Mouse (Mus musculus) G1E (cell line): ENCODE results near the gene Card10. TPM values are rescaled to one million over a fixed set of nuclear protein-coding genes. Genes with fewer than 3 reads are reported as not detected.

Source experiments
- ATAC-seq: 2 replicates; pipeline ENCODE4 v1.8.0; 2016; ENCODE audit warnings: mild to moderate bottlenecking; ENCODE audit not compliant: insufficient number of reproducible peaks, poor library complexity, low FRiP score, severe bottlenecking; ENCODE audit errors: extremely low read depth
- DNase-seq: peaks from one replicate; pipeline ENCODE4 v3.0.0; 2012; ENCODE audit warnings: low spot score
- H3K27me3 ChIP-seq: 2 replicates; pipeline ENCODE4 v1.6.1; 2012; ENCODE audit warnings: mild to moderate bottlenecking, low read length, inconsistent platforms; ENCODE audit not compliant: insufficient read depth
- H3K36me3 ChIP-seq: replicated peaks from 2 replicates; pipeline ENCODE3; 2012; ENCODE audit warnings: mild to moderate bottlenecking, inconsistent platforms
- H3K4me1 ChIP-seq: 2 replicates; pipeline ENCODE4 v1.6.1; 2012; ENCODE audit warnings: low read depth, low read length, inconsistent platforms, mixed read lengths; ENCODE audit not compliant: insufficient read depth
- H3K4me3 ChIP-seq: 2 replicates; pipeline ENCODE4 v1.5.1; 2012; ENCODE audit warnings: low read depth, mild to moderate bottlenecking, inconsistent platforms, low read length, moderate library complexity, mixed read lengths
- H3K9me3 ChIP-seq: replicated peaks from 2 replicates; pipeline ENCODE4 v1.6.1; 2012; ENCODE audit warnings: inconsistent platforms
- CTCF ChIP-seq: IDR thresholded peaks from 2 replicates; pipeline ENCODE4 v1.5.1; 2012; ENCODE audit warnings: low read depth, low read length, inconsistent platforms, mixed read lengths
- GATA1 ChIP-seq: IDR thresholded peaks from 2 replicates; pipeline ENCODE4 v1.6.1; 2012; ENCODE audit warnings: borderline replicate concordance, low read length, inconsistent platforms, mixed read lengths
- GATA2 ChIP-seq: IDR thresholded peaks from 2 replicates; pipeline ENCODE4 v1.6.1; 2012; ENCODE audit warnings: low read depth, low read length, inconsistent platforms, borderline replicate concordance
- POLR2AphosphoS5 ChIP-seq: IDR thresholded peaks from 2 replicates; pipeline ENCODE4 v1.6.1; 2012; ENCODE audit warnings: low read depth, low read length, inconsistent platforms; ENCODE audit not compliant: insufficient replicate concordance
- TAL1 ChIP-seq: conservative IDR thresholded peaks from 2 replicates; pipeline ENCODE4 v1.6.1; 2012; ENCODE audit warnings: low read depth, low read length, inconsistent platforms, mixed read lengths
- polyA plus RNA-seq: library from polyadenylated mRNA; stranded (reverse); fragments of >175 nt; gene quantifications from 2 replicates; pipeline ENCODE4 v1.2.3, GENCODE M21; 2012
- total RNA-seq, 2 experiments: library from RNA; stranded (forward) in 1 of 2; stranded (reverse) in 1 of 2; fragments of 200-1000 nt in 1 of 2; fragments of >200 nt in 1 of 2; fragmentation: Nextera tagmentation in 1 of 2; gene quantifications; 2 replicates each; pipeline ENCODE4 v1.2.3; 2014 to 2017

Gene Card10
- total and polyA plus RNA-seq, 3 experiments: not detected

DNA sequence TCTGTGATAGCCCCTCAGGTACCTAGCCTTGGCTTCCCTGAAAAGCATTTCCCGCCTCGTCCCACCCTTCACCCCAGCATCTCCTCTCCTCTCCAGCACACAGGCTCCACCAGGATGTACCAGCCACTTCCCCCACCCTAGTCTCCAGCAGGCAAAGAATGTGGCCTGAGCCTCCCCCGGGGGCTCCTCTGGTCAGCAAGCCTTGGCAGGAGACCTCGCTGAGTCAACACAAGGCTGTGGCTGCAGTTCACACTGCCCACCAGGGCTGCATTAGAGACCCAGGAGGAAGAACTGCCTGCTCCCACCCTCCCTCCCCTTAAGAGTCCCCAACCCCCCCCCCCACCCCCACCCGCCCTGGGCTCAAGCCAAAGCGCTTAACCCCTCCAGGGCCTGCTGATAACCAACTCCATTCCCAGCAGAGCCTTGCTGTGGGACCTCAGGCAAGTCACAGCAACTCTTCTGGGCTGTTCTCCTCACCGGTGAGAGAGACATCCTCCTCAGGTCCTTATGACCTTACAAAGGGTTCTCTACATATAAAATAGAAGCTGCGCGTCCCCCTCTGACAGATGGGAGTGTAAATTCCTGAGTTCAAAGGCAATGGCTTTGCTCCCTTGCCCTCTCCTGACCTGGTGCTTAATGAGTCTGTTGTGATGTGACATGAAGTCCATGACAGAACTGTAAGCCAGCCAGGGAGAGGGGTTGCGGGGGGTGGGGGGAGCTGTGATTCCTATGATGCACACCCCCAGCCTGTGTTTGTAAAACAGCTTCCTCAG, 31.6 kb upstream of the Card10 start:
- no peak for TF ChIP-seq CTCF
- no peak for TF ChIP-seq GATA2
- no peak for TF ChIP-seq GATA1
- no peak for TF ChIP-seq TAL1
- Histone ChIP-seq H3K27me3 (peaks cover 24% of the 10 kb centered on the region; the same call in 1 of the 2 replicates), H3K9me3 (no peaks in the 10 kb centered on the region), H3K36me3 (no peaks in the 10 kb centered on the region), H3K4me1 (no peaks in the 10 kb centered on the region; the same call in 1 of the 2 replicates), H3K4me3 (no peak overlapping the region)
- ATAC-seq (no peak), DNase-seq (no peak)

DNA sequence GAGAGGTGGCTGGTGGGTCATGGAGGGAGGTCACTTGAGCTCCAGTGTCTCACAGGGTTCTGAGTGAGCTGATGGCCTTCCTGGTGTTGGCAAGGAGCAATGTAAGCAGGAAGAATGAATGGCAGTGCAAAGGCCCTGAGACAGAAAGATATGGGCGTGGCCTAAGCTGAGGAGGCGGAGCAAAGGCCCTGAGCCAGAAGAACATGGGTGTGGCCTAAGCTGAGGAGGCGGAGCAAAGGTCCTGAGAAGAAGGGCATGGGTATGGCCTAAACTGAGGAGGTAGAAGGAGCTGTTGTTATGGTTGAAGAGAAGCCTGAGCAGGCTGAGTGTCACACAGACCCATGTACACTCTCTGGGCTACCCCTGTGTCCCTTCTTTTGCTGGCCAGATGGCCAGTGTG, 30.7 kb upstream of the Card10 start:
- DNase-seq (no peak), ATAC-seq (no peak)
- Histone ChIP-seq H3K4me3 (no peak overlapping the region), H3K9me3 (no peaks in the 10 kb centered on the region), H3K4me1 (no peaks in the 10 kb centered on the region; the same call in 1 of the 2 replicates), H3K27me3 (peaks cover 22% of the 10 kb centered on the region), H3K36me3 (no peaks in the 10 kb centered on the region)
- TF ChIP-seq POLR2AphosphoS5: no peak
- no peak for TF ChIP-seq GATA1
- TF ChIP-seq GATA2: no peak
- TF ChIP-seq CTCF: no peak
- no peak for TF ChIP-seq TAL1

DNA sequence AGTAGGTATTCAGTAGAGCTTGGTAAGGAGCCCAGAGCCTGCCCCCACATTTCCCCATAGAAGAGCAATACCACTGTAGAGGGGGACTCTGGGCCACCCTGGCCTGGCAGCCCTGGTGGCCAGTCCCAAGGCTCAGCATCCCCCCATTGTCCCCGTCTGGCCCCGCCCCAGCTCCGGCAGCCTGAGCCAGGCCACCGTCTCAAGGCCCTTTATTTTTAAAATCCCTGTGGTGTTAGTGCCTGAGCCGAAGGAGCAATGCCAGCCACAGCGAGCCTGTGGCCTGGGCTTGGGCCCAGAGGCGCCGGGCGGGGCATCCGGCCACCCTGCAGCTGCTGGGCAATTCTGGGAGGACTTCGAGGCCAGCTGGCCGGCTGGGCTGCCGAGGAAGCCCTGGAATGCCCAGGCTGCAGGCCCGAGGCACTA, 29.9 kb upstream of the Card10 start:
- Histone ChIP-seq H3K4me3 (no peak overlapping the region), H3K9me3 (no peaks in the 10 kb centered on the region), H3K36me3 (no peaks in the 10 kb centered on the region), H3K27me3 (peaks cover 29% of the 10 kb centered on the region), H3K4me1 (no peaks in the 10 kb centered on the region; the same call in 1 of the 2 replicates)
- TF ChIP-seq TAL1 (no peak), POLR2AphosphoS5 (no peak), CTCF (no peak), GATA1 (no peak), GATA2 (no peak)
- ATAC-seq (no peak), DNase-seq (no peak)

DNA sequence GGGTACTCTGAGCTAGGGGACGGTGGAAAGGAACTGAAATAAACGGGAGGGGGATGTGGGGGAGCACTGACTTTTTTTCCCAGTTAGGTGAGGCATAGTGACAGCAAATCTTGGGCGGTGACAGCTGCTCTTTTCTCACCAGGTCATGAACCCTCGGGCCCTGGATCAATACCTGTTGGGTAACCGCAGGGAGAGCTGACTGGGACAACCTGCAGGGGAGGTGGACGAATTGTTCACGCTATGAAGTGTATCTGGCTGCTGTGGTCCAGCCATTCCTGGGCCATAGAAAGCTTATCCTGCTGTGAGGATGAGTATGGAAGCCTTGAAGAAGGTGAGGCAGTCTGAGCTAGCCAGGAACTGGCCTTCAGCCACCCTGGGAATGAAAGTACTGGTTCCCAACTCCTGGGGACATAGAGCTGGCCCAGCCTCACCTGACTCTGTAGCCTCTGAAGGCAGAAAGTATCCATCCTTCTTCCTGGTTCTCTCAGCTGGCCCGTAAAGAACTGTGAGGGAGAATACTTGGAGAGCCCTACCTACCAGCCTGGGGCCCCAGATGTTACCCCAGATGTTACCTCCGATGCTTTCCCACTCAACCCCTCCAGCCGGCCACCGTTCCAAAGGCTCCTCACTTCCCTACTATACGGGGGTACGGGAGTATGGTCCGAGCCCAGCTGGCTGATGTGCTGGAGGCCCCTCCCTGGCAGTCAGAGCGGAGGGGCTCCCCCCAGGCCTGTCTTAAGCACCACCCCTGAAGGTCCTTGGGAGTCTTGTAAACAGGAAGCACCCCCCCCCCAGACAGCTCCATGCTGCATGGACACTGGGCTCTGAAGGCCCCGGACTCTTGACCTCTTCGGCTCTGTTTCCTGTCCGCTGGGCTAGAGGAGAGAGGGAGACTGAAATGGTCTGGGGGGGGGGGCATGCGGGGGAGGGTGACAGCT, 29.1 kb upstream of the Card10 start:
- Histone ChIP-seq H3K9me3 (no peaks in the 10 kb centered on the region), H3K4me1 (no peaks in the 10 kb centered on the region; the same call in 1 of the 2 replicates), H3K27me3 (peaks cover 34% of the 10 kb centered on the region), H3K4me3 (no peak overlapping the region), H3K36me3 (no peaks in the 10 kb centered on the region)
- TF ChIP-seq CTCF: no peak
- DNase-seq: no peak
- no peak for ATAC-seq

DNA sequence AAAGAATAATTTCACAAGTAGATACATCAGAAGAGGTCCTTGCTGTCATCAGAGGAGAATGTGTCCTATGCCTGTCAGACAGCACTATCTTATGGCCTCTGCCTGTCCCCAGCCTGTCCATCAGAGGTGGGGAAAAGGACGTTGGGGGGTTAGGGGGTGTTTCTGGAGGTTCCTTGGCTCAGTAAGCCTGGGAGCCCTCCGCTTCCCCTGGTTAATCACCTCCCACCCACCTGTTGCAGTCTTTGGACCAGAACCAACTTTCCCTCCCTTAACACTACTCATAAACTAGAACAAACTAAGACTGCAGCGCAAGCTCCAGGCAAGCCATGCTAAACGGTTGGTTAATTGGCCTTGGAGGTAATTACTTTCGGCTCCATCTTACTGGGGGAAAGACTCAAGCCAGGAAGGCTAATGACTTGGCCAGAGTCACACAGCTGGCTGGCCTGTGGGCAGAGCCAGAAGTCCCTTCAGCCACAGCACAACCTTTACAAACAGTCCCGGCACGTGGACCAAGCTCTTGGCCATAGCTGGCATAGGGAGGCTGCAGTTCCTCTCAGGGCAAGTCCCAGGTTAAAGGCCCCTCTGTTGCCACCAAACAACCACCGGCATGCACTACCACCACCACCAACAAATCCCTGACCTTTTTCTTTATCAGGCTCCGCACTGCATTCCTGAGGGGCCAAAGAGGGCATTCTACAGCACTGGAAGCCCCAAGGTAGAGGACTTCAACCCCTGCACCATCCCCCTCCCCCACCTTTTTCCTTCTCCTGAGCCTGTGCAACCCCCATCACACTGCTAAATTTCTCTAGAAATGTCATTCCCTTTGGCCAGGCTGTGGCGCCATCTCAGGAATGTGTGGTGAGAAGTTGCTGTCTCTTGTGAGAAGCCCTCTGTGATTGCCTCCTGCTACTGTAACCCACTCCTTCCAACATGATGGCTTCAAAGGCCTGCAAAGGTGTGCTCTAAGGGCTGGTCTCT, 28.2 kb upstream of the Card10 start:
- Histone ChIP-seq H3K9me3 (no peaks in the 10 kb centered on the region), H3K27me3 (peaks cover 33% of the 10 kb centered on the region), H3K4me1 (peaks cover 4% of the 10 kb centered on the region; the same call in 1 of the 2 replicates), H3K36me3 (no peaks in the 10 kb centered on the region), H3K4me3 (no peak overlapping the region)
- DNase-seq (no peak), ATAC-seq (no peak)
- no peak for TF ChIP-seq TAL1
- no peak for TF ChIP-seq POLR2AphosphoS5
- no peak for TF ChIP-seq GATA1
- TF ChIP-seq GATA2: no peak
- TF ChIP-seq CTCF: no peak
